Mouse (Mus musculus): Measurements from ENCODE around the gene Ccdc96. TPM values are rescaled to one million over a fixed set of nuclear protein-coding genes. Genes with fewer than 3 reads are reported as not detected.

Ccdc96 gene
- total RNA-seq, 4 experiments from 2014 or later = 0.07 to 0.18 (median 0.07) TPM; not detected in 1

DNA sequence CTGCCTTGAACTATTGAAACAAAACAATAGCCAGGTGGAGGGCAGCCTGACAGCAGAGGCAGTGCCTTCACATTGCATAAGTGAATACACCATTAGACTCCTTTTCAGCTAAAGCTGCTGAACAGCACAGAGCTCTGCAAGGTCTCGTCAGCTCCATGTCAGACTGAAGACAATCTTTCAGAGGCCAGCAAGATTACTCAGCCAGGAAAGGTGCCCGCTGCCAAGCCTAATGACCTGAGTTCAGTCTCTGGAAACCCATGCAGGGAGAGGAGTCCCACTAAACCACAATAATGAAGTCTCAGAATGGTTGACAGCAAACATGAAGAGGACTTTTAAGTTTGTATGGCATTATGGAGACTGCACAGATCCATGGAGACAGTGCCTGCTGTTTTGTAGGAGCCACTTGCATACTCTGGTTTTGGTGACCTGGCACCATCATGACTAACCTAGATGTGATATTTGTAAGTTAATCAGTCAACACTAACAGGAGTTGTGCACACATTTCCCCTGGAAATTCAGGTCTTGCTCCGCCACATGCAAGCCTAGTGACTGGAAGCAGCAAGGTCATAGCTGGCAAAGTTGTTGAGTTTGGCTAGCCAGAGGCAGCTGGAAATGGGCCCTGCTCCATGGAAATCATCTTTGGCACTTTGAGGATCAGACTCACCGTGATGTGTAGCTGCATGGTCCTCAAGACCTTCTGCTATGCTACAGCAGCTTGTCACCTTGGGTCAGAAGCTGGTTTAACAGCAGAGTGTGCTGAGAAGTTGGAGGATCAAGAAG is 11.3 kb upstream of the Ccdc96 start:
- DNase-seq (ENCODE audit: low spot score in 2 of 2) = no peak

DNA sequence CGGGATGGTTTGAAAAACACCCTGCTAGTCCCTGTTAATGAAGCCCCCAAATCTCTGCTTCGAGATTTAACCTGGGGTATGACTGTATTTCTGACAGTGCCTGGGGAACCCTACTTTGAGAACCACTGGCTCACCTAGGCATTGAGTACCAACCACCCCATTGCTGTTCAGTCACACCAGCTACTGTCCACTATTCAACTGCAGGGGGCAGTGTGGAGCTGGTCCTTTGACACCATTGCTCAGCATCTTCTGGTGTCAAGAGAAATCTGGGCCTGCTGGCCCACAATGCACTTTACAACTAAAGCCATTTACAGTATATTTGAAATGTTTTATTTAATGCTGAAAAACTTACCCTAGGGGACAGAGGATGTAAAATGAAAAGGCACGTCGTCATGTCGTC is 10.1 kb upstream of the Ccdc96 start:
- peak; percentile 33 to 54 for DNase-seq (ENCODE audit: low spot score in 2 of 2)

DNA sequence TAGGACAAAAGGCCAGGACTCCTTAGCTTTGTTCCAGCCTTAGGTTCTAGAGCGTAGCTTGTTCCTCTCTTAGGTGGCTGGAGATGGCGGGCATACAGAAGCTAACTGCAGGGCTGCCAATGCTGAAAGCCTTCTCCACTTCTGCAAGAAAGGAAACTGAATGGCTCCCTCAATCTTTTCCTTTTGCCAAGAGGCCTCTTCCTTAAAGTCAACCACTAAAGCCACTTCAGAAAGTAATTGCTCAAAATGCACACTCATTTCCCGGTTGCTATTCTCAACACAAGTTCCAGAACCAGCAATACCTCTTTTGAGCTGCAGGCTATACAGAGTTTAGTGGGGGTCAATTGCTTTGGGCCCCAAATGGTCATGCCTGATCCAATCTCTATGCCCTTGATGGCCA is 6.9 kb upstream of the Ccdc96 start:
- DNase-seq (ENCODE audit: low spot score in 2 of 2) = no peak

DNA sequence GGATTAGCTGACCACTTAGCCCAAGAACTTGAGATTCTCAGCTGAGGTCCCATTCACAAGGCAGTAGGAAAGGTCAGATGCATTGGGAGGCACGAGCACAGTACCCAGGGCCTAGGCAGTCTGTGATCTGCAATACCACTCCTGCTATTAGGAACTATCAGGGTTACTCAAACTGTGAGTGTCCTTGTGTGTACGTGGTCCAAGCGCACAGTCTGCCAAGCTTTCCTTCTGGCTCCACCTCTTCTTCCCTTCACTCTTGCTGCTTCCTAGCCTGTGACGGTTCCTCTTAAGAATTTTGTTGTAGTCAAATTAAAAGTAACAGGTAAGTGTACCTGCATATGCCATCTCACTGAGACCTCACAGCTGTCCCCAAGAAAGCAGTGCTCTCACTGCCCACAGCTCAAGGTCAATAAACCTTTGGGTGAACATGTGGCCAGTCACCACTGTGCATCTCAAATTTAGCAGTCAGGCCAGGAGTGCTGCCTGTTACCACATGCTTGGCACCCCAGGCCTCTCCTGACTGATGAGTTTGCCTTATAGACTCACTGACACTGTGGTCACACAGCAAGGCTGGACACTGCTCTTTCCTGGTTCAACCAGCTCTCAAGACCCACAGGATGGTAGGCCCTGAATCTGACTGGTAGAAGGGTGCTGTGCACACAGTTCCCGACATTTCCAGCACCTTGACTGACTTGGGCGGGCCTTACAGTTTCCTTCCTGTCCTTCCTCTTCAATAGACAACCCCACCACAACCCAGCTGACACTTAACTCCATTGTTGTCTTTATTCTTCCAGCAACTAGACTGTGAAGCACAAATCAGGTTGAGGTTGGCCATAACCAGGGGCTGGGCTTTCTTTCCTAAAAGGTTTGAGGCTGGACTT is 5.6 kb upstream of the Ccdc96 start:
- peak in 1 of 2 experiments; percentile 47 for DNase-seq (ENCODE audit: low spot score in 2 of 2)

DNA sequence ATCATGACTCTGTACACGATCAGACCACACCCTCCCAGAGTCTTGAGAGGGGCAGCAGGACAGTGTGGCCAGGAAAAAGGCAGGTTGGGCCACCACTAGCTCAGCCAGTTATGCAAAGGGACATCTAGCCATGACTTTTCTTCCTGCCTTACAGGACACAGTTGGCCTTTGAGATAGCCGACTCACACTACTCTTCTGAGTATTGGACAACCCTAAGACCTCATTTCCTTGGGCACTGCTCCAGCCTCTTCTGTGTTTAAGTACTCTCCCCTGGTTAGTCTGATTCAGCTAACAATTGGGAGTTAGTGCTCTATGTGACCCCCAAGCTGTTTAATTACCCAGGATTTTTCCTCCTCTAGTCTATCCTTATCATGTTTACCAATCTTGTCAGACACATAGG is 4.7 kb upstream of the Ccdc96 start:
- DNase-seq (ENCODE audit: low spot score in 2 of 2) = no peak

DNA sequence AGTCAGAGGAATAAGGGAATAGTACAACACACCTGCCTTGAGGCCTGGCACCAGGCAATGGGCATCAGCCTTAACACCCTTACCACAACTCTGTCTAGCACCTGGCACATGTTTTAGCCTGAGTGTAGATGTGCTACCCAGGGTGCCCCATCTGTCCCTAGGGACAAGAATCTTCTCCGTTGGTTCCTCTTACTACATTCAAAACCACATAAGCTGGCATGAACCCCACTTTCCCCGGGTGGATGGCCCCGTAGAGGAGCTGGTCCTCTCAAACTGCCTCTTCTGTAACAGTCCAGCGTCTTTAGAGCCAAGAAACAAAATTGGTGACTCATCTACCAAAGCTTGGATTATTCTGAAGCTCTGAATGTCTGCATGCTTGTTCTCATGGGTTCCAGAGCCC is 4.0 kb upstream of the Ccdc96 start:
- DNase-seq (ENCODE audit: low spot score in 2 of 2) = no peak

DNA sequence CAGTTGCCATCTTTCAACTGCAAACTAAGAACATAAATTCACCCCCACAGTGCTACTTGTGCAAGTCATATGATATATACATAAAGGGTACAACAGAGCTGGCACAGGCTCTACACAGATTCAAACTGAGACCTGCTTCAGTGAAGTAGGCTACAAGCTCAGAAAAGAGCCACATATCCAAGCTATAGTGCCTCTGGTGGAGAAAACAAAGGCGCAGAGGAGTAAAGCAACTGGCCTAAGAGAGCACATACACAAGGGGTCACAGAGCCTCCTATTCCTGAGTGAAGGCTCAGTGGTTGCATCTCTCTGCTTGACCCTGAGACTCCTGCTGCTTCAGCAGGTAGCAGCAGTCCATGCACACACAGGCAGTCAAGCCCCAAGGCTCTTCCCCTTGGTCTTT is 3.3 kb upstream of the Ccdc96 start:
- no peak for DNase-seq (ENCODE audit: low spot score in 2 of 2)

DNA sequence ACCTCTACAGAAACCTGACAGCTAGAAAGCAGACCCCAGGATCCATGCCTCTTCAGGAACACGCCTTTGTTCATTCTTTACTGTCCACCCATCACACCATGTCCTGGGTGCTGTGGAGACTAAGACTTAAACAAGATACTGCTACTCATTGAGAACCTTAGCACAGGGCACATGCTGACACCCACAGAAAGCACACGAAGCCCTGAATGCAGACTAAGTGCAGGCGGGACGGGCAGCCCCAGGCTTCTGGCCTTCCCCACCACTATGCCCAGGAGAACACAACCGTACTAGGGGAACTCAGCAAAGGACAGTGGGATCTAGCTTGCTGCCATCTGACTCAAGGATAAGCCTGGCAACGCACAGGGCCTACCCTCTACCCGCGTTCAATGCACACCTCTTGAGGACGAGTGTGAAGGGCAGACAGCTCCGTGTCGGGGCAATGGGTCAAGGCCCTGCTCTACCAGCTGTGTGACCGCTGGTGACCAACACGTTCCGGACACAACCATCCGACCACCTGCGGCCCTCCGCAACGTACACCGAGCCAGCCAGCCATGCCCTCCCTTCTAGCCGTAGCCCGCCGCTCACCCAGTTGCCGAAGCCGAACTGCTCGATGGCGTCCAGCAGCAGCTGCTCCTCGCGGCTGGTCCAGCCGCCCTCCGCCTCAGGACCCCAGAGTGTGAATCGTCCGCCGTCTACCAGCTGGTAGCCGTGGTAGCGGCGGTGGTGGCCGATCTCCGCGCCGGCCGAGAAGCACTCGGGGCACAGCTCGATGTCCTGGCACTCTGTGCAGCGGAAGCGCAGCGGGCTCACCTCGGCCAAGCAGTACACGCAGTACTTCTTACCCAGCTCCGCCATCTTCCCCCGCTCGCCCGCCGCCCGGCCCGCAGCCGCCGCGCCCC is 936 bp upstream of the Ccdc96 start:
- peak; percentile 23 to 47 for DNase-seq (ENCODE audit: low spot score in 2 of 2)

DNA sequence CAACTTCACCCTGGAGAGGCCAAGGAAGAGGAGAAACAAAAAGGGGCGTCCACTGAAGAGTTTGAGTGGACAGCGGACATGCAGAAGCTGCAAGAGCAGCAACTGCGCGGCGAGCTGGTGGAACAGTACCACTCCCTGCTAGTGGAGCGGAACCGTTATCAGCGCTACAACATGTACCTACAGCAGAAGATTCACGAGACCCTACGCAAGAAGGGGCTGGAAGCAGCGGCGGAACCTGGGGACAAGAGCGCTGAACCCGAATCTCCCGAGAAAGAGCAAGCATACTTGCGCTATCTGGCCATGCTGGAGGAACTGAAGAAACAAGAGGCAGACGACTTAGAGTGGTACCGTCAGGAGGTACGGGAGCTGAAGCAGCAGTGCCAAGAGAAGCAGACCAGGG is 918 bp downstream of the Ccdc96 start:
- DNase-seq (ENCODE audit: low spot score in 2 of 2) = no peak

DNA sequence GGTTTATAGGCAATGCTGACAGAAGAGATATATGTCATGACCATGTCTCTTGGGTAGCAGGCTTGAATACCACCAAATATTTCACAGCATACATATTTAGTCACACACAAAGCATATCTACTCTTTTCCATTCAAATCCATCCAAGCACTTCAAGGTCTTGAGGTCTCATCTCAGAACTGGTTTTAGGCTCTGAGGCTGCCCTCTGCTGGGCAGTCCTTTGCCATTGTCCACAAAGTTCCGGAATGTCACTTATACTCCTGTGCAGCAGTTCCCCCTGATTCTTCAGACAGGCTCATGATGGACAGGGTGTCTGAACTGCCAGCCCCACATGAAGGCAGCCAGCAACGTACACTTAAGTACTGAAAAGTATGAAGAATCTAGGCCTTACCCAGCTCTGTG is 4.8 kb downstream of the Ccdc96 start:
- no peak for DNase-seq (ENCODE audit: low spot score in 2 of 2)

DNA sequence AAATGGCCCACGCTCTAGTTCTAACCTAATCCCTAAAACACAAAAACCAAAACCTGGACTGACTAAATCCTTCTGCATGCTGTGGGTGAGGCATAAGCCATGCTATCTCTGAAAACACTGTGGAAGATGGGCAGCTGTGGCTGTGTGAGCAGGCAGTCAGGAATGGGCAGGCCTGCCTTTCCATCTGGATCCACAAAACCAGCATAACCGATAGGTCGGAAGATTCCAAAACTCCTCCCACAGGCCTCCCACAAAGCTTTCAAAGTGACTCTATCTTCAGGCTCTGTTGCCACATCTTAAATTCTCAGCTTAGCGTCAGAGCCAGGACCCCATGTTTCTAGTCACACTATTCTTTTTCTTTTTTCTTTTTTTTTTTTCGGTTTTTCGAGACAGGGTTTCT is 9.5 kb downstream of the Ccdc96 start:
- DNase-seq (ENCODE audit: low spot score in 2 of 2) = no peak

DNA sequence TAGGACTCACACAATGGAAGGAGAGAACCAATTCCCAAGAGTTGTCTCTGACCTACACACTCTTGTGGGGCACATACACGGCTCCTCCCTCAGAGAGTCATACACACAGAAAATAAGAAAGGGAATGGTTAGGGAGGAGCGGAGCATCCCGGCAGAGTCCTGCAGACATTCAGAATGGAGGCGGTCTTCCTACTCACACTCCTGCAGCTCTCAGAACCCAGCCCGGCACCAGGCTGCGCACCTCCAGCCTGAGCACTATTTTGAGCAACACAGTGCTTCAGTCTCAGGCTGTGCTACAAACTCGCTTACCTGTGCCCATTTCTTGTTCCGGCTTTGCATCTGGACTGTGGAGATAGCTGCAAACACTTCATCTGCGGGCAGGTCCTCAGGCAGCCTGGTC is 10.3 kb downstream of the Ccdc96 start:
- DNase-seq (ENCODE audit: low spot score in 2 of 2) = no peak

DNA sequence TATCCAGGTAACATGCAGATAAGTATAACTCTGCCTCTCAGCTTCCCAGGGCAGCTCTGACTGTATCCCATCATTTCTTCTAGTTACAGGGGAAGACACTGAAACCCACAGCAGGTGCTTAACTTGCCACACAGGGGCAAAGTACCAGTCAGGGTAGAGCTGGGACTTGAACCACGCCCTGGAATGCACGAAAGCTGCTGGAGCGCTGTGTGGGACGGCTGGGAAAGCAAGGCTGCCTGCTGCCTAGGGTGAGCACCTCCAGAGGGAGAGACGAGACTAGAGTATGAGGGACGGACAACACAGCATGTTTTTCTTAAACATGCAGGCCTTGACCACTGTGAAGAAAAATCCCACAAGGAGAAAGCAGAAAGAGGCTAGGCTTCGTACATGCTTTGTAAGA is 20.8 kb downstream of the Ccdc96 start:
- no peak for DNase-seq (ENCODE audit: low spot score in 2 of 2)

DNA sequence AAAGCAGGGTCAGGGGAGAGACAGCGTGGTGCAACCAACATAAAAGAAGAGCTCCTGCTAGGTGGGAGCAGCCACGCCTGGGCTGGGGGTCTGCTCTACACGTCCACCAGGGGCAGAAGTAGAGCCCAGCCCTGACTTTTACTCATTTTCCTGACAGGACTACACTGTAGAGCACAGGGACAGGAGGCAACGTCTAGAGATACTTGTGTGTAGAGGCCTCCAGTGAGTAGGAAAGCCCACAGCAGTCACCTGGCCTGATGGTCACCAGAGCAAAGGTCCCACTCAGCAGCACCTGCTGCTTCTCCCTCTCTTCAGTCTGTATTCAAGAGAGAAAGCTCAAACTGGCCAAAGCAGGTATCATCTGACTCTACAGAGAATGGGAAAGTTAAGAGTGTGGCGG is 21.3 kb downstream of the Ccdc96 start:
- DNase-seq (ENCODE audit: low spot score in 2 of 2) = no peak

DNA sequence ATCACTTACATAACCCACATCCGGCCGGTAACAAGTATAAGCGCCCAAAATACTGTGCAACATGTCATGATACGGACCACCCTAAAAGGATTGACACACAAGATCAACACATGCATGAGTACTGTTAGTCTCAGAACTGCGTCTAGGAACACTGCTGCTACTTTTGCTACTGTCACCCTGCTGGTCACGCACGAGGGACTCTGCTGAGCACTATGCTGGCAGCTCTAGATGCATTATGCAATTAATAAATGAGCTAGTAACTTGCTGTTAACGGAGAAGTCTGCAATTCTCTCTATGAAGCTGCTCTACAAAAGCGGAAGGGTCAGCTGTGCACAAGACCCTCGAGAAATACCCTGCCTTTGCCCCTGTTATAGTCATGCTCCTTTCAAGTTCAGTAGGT is 24.0 kb downstream of the Ccdc96 start:
- DNase-seq (ENCODE audit: low spot score in 2 of 2) = no peak

DNA sequence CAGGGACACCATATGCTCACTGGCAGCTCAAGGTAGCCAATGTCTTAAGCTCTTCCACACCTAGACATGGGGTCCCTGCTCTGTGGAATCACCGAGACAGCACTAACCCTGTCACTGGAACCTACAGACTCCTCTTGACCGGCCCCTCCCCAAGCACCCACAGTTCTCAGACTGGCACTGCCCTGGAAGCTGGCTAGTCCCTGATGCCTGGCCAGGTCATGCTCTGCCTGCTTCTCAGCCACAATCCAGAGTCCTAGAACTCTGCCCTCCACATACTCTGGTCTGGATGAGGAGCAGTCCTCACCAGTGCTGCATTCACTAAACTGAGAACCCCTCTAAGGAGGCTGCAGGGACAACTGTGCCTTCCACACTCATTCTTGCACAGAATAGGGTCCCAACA is 26.6 kb downstream of the Ccdc96 start:
- no peak for DNase-seq (ENCODE audit: low spot score in 2 of 2)

DNA sequence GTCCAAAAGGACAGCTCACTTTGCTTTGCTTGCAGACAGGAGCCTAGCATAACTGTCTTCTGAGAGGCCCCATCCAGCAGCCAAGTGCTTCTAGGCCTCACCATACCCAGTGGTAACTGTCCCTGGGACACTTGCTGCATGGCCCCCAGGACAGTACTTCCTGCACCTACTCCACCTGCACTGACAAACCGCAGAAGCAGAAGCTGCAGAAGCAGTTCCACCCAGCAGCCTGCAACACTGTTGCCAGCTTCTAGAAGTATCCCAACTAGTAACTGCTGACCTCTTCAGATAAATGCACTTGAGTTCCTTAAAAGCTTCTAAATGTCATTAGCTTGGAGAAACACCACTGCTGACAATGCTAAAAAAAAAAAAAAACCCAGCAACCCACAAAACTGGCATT is 30.7 kb downstream of the Ccdc96 start:
- no peak for DNase-seq (ENCODE audit: low spot score in 2 of 2)

DNA sequence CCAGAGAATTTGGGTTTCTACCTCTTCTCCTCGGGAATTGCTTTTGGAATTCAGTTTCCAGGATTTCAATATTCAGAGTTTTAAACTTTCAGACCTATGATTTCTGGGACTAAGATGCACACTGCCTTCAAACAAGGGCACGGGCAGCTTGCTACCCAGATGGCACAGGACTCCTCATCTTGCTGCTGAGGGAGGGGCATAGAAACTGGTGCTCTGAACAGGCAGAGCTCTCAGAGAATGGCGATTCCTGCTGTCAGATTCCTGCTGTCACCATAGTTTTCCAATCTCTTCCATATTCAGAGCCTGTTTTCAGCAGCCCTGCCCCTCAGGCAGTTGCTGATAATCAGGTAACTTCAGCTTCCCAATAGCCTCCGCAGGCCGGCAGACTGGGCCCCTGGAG is 31.2 kb downstream of the Ccdc96 start:
- no peak for DNase-seq (ENCODE audit: low spot score in 2 of 2)

DNA sequence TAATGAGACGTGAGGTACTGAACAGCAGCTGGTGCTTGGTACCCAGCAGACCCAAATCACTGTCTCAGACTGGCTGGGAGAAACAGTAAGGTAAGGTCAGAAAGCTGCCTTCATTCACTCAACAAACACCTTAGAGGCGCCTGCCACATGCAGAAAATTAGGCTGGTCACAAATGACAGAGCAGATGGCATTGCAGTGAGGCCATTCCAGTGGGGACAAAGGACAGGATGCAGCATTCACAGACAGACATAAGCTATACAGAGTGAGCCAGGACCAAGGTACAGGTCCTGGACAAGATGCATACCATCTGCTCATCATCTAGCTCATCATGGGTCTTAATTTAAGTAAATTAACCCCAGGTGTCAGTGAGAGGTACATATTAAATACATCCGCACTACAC is 33.2 kb downstream of the Ccdc96 start:
- no peak for DNase-seq (ENCODE audit: low spot score in 2 of 2)

DNA sequence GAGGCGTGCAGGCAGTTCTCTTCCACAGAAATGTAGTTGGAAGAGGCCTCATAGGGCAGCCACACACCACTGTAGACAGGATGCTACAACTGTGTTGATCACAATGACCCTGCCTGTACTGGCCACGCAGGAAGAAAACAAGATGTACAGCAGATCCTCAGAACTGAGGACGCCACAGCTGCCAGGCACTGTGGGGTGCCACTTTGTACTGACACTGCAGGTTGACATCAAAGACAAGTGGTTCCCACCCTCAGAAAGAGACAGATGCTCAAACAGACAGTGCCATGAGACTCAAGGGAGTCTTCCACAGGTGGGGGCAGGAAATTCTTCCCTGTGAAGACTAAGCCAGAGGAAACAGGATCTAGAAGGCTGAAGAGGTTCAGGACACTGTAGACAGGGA is 35.4 kb downstream of the Ccdc96 start:
- no peak for DNase-seq (ENCODE audit: low spot score in 2 of 2)

DNA sequence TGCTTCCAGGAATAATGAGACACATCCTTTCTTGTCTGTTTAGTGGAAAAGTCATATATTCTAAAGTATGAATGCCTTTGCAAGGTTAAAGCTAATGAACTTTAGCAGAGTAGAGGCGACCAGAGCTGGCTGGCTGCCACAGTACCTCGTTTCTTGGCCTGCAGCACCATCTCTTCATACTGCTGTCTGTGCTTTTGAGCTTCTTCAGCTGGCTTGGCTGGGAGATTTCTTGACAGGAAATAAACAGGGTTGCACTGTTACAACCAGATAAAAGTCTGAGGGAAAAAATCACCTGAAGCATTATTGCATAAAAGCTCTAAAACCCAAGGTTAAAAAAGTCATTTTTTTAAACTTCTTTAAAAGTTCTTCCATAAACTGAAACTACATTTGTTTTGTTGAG is 38.4 kb downstream of the Ccdc96 start:
- DNase-seq (ENCODE audit: low spot score in 2 of 2) = no peak

DNA sequence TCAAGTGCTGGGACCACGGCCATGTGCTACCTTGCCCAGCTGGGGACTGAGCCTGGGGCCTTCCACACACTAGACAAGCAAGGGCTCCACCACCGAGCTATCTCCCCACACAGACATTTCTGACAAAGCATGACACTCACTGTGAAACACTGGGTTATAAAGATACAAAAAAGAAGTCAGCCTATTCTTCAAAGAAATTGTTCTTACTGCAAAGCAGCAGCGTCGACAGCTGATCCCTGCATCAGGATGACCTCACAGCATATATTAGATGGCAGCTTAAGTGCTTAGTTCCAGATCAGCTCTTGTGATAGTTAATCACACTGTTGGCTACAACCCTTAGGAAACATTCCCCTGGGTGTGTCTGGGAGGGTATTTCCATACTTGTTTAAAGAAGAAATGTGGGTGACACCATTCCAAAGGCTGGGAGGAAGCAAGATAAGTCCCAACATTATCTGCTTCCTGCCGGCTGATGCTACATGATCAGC is 38.9 kb downstream of the Ccdc96 start:
- DNase-seq (ENCODE audit: low spot score in 2 of 2) = no peak
